Mouse (Mus musculus) layer of hippocampus, postnatal 10 days (tissue): ENCODE measurements around the gene Mospd2. TPM values are rescaled to one million over a fixed set of nuclear protein-coding genes. Genes with fewer than 3 reads are reported as not detected.

Experiments
- DNase-seq, 2 experiments: peaks; one replicate each; pipeline ENCODE4 v3.0.0; 2021; ENCODE audit warnings: low spot score in 2 of 2
- long read RNA-seq: library from polyadenylated mRNA; stranded (forward); transcript quantifications from one replicate; pipeline ENCODE4 v2.0.0, GENCODE M21; 2023
- total RNA-seq, 2 experiments: library from RNA; stranded (reverse); gene quantifications; 2 replicates each; pipeline ENCODE4 v1.2.3; 2021

Gene Mospd2
- total RNA-seq = 10 to 100 TPM; 24.6 to 27.7 TPM
- long read RNA-seq, partial matches to known transcripts = 0 of 5 reads
- long read RNA-seq, other reads (novel, unspliced or antisense) = 1 of 5 reads

DNA sequence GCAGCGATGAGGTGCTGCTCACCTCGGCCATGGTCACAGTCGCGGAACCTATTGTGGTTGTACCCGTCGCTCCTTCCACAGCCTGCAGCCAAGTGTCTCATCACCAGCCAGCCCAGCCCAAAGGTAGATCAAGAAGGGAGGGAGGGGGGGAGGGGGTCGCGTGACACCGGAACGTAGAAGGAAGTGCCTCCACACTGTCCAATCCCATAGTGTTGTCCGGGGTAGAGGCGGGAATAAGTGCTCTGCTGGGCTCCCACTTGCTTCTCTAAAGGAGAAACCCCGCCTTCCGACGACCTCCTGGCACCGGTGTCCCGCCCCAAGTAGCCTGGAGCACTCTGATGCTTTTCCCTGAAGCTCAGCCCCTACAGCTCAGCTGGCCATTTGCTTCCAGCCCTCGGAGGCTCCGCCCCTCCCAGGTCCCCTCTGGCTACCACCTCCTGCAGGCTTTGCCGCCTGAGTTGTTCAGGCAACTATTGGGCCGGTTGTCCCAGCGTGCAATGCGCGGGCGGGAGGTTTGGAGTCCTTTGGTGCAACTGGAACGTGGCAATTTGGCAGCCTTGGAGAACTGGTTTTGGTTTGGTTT is at the start of gene Mospd2, which contains the start of gene Fancb:
Gene Mospd2, minus strand, starts transcription at position 183 of the 583 bp plus-strand sequence.
Gene Fancb, plus strand, starts transcription at position 400 of the 583 bp plus-strand sequence.
- peak; percentile 71 to 80 for DNase-seq

- DNase-seq = no peak
Observed at GRCm38 (mm10) chrX:165004779-165005324, 24.7 kb upstream of the Mospd2 start, which contains the start of gene Gm17604. Gene Gm17604, minus strand, starts transcription at chrX:165004829.

GRCm38 (mm10) chrX:165003141-165003540 is 23.0 kb upstream of the Mospd2 start:
- no peak for DNase-seq

GRCm38 (mm10) chrX:164978866-164979265 is 1.3 kb downstream of the Mospd2 start:
- no peak for DNase-seq

- DNase-seq = no peak
Observed at GRCm38 (mm10) chrX:164971206-164971605, 9.0 kb downstream of the Mospd2 start.

GRCm38 (mm10) chrX:164965750-164966448 is 14.3 kb downstream of the Mospd2 start:
- DNase-seq = no peak

GRCm38 (mm10) chrX:164952601-164953375 is 27.4 kb downstream of the Mospd2 start:
- DNase-seq = no peak

GRCm38 (mm10) chrX:164951858-164952576 is 28.2 kb downstream of the Mospd2 start:
- DNase-seq = no peak

DNA sequence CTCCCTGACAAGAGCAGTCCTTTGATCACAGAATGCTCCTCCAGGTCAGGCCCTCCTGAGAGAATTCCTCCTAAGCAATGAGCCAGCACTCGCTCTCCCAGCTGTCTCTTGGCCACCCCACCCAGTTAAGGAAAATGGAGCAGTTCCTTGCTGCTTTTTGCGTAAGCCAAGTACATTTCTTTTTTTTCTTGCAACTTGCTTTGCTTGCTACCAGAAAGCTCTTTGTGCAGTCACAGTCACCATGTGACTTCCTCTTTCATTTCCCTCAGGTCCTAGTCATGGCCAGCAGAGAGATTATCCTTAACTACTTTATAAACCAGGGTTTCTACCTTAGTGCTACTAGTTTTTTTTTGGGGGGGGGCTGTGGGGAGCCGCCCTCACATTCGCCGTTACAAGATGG is 38.6 kb downstream of the Mospd2 start:
- no peak for DNase-seq

DNA sequence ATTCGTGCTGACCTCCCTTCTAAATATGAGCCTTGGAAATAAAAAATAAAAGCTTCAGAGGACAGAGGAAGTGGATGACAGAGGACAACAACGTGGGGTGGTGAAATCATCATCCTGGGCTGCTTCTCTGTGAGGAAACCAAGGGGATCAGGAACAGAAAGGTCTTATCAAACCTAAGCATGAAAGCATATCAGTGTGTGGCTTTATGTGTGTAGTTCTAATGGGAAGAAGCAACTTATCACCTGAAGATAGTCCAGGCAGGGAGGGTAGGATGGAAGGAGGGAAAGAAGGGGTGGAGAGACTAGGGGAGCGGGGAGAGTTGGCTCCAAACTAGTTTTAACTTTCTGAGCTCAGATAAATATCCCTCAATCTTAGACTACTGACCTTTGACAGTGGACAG is 67.2 kb downstream of the Mospd2 start:
- DNase-seq = no peak

GRCm38 (mm10) chrX:164912186-164912585 is 68.0 kb downstream of the Mospd2 start:
- no peak for DNase-seq

DNA sequence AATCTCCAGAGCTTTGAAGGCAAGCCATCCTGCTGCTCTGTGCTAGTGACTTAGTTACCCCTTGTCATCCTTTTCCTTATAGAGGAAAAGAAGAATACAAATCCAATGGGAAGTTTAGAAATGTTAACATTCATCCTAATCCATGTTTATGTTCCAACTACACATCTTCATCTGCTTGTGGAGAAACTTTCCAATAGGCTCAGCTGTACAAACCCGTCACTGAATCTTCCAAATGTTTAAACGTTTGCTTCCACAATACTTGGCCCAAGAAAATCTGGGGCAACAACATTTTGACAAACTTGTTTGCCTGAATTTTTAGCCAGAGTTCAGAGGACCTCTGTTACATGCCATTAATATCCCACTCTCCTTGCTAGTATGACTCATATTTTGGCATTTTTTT is 78.3 kb downstream of the Mospd2 start:
- DNase-seq = no peak

DNA sequence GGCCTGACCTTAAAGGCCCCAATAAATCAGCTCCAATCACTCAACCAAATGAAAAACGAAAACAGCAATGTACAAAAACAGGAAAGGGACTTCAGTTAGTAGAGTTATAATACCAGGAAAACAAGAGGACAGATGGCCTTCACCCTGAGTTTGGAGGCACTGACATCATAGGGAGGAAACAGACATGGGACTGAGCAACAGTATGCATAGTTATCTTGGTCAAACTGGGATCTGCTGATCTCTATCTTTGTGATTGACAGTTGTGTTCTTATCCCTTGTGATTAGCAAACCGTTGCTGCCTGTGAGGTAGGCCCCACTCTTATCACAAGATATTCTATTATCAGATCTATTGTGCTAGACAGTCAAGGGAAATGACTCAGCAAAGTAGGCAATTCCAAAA is 80.4 kb downstream of the Mospd2 start:
- no peak for DNase-seq

- DNase-seq = no peak
Observed at GRCm38 (mm10) chrX:164886260-164886659, 93.9 kb downstream of the Mospd2 start.

Other genes starting within 250 kb of the Mospd2 start
- 1 to 10 TPM in 1 of 2 experiments, under 1 TPM in 1; 0.96 to 2.4 TPM for gene Fancb, start 217 bp upstream of the Mospd2 start, total RNA-seq
- not detected for gene Gm17604, start 24.5 kb upstream of the Mospd2 start, total RNA-seq